Mouse (Mus musculus) liver, embryonic 14.5 days (tissue): ENCODE measurements around the gene Samhd1. TPM values are rescaled to one million over a fixed set of nuclear protein-coding genes. Genes with fewer than 3 reads are reported as not detected.

ENCODE experiments used
- ATAC-seq: fragments of 200-750 bp; cut with Nextera tagmentation; 2 replicates; pipeline ENCODE4 v1.8.0; 2017; ENCODE audit warnings: moderate number of reproducible peaks, mild to moderate bottlenecking, moderate library complexity; ENCODE audit not compliant: insufficient read depth
- DNase-seq, 3 experiments: peaks; one replicate each; pipeline ENCODE4 v3.0.0-alpha.2; 2012 to 2013; ENCODE audit warnings: low read depth in 3 of 3, low spot score in 3 of 3
- H3K27ac ChIP-seq: fragments of 300-500 bp; sonication (generic); 2 replicates; pipeline ENCODE4 v1.5.1; 2014; ENCODE audit warnings: moderate library complexity, mild to moderate bottlenecking, control low read depth, inconsistent platforms
- H3K27me3 ChIP-seq: fragments of 300-500 bp; sonication (generic); 2 replicates; pipeline ENCODE4 v1.6.1; 2014; ENCODE audit warnings: mild to moderate bottlenecking, low read length, moderate library complexity; ENCODE audit not compliant: control insufficient read depth, insufficient read depth
- H3K36me3 ChIP-seq: fragments of 300-500 bp; sonication (generic); replicated peaks from 2 replicates; pipeline ENCODE4 v1.6.1; 2014; ENCODE audit warnings: low read depth; ENCODE audit not compliant: control insufficient read depth, insufficient read depth
- H3K4me1 ChIP-seq, 2 experiments: fragments of 200-500 bp in 1 of 2; fragments of 300-500 bp in 1 of 2; sonication (generic) in 1 of 2; replicated peaks; 2 replicates each; pipeline ENCODE4 v1.6.1; 2012 to 2014; ENCODE audit warnings: antibody characterized with exemption in 1 of 2, inconsistent platforms in 1 of 2, low read length in 1 of 2; ENCODE audit not compliant: control insufficient read depth in 2 of 2, insufficient read depth in 2 of 2
- H3K4me2 ChIP-seq: fragments of 300-500 bp; sonication (generic); 2 replicates; pipeline ENCODE4 v1.6.1; 2014; ENCODE audit warnings: low read depth, mild to moderate bottlenecking, control low read depth, moderate library complexity
- H3K4me3 ChIP-seq, 2 experiments: fragments of 200-500 bp in 1 of 2; fragments of 300-500 bp in 1 of 2; sonication (generic) in 1 of 2; 2 replicates each; pipeline ENCODE4 v1.5.1; 2012 to 2014; ENCODE audit warnings: low read depth in 2 of 2, low read length in 2 of 2, mild to moderate bottlenecking in 2 of 2, control low read depth in 1 of 2, inconsistent platforms in 1 of 2, moderate library complexity in 1 of 2; ENCODE audit not compliant: insufficient read depth in 1 of 2
- H3K9ac ChIP-seq: fragments of 300-500 bp; sonication (generic); replicated peaks from 2 replicates; pipeline ENCODE4 v1.6.1; 2014; ENCODE audit warnings: mild to moderate bottlenecking, control low read depth, moderate library complexity
- H3K9me3 ChIP-seq: fragments of 300-500 bp; sonication (generic); 2 replicates; pipeline ENCODE4 v1.6.1; 2016; ENCODE audit warnings: low read length, mixed read lengths; ENCODE audit not compliant: control insufficient read depth
- CTCF ChIP-seq: IDR thresholded peaks from 2 replicates; pipeline ENCODE4 v1.5.1; 2016; ENCODE audit warnings: antibody characterized with exemption, low read depth, control low read depth
- EP300 ChIP-seq: IDR thresholded peaks from 2 replicates; pipeline ENCODE4 v1.6.1; 2016; ENCODE audit warnings: antibody characterized with exemption, low read depth
- WGBS: fragments of 180-500 bp; shearing (Covaris S2); extraction: QIAGEN DNeasy Blood & Tissue Kit; methylation state at CpG from one replicate; pipeline ENCODE4 v1.1.7; 2014; ENCODE audit not compliant: insufficient replicate concordance; 5-methylcytosine and 5-hydroxymethylcytosine counted together
- polyA plus RNA-seq, 2 experiments: library from polyadenylated mRNA; depleted of rRNA in 1 of 2; stranded (reverse) in 1 of 2; unstranded in 1 of 2; fragments of >200 nt; fragmentation: Nextera tagmentation in 1 of 2; extraction: Ambion mirVana in 1 of 2; gene quantifications; 2 replicates each; pipeline versions ENCODE4 v1.2.1 to v1.2.3; 2012 to 2014

Gene Samhd1
- polyA plus RNA-seq, 2 experiments: 11.9 to 18.0 TPM

GRCm38 (mm10) chr2:157133769-157134478 lies 1.1 kb downstream of the Samhd1 start:
- Histone ChIP-seq H3K27ac (peak overlapping the region; percentile 78), H3K4me3 (peak overlapping the region; percentile 75 to 89), H3K4me2 (peak overlapping the region; percentile 94), H3K9ac (peak overlapping the region; percentile 91), H3K9me3 (no peaks in the 10 kb centered on the region), H3K27me3 (no peaks in the 10 kb centered on the region), H3K36me3 (no peaks in the 10 kb centered on the region), H3K4me1 (peaks cover 10 to 36% of the 10 kb centered on the region in 2 experiments)
- no peak for TF ChIP-seq EP300
- TF ChIP-seq CTCF: no peak
- WGBS: 7% methylated on average over 11 of the region's 11 CpGs
- ATAC-seq: no peak
- peak in 1 of 3 experiments; percentile 27 for DNase-seq

GRCm38 (mm10) chr2:157132686-157133540 lies 2.2 kb downstream of the Samhd1 start:
- ATAC-seq: no peak
- 60% methylated on average over 3 of the region's 3 CpGs for WGBS
- Histone ChIP-seq H3K36me3 (no peaks in the 10 kb centered on the region), H3K4me2 (peak overlapping the region; percentile 94), H3K27ac (no peak overlapping the region), H3K4me1 (peaks cover 10 to 36% of the 10 kb centered on the region in 2 experiments), H3K27me3 (no peaks in the 10 kb centered on the region), H3K9me3 (no peaks in the 10 kb centered on the region), H3K4me3 (peak overlapping the region in 1 of 2 experiments; percentile 34; a peak in 2 of 4 replicates), H3K9ac (no peak overlapping the region)
- TF ChIP-seq EP300: no peak
- TF ChIP-seq CTCF: no peak
- no peak for DNase-seq

- ATAC-seq (no peak), DNase-seq (no peak)
- Histone ChIP-seq H3K4me2 (peak overlapping the region; percentile 70), H3K9me3 (no peaks in the 10 kb centered on the region), H3K4me1 (peaks cover 10 to 36% of the 10 kb centered on the region in 2 experiments), H3K4me3 (no peak overlapping the region), H3K36me3 (no peaks in the 10 kb centered on the region), H3K27ac (no peak overlapping the region; the same call in 1 of the 2 replicates), H3K27me3 (no peaks in the 10 kb centered on the region), H3K9ac (no peak overlapping the region)
- 71% methylated on average over 1 of the region's 1 CpGs for WGBS
- TF ChIP-seq CTCF (no peak), EP300 (no peak)
Measured at GRCm38 (mm10) chr2:157132086-157132485, 3.0 kb downstream of the Samhd1 start.

- Histone ChIP-seq H3K36me3 (no peaks in the 10 kb centered on the region), H3K4me1 (peaks cover 10 to 29% of the 10 kb centered on the region in 2 experiments), H3K9ac (peak overlapping the region; percentile 52), H3K9me3 (no peaks in the 10 kb centered on the region), H3K27ac (peak overlapping the region; percentile 38), H3K4me2 (peak overlapping the region; percentile 70), H3K4me3 (peak overlapping the region; percentile 52 to 61), H3K27me3 (no peaks in the 10 kb centered on the region)
- TF ChIP-seq CTCF (no peak), EP300 (no peak)
- DNase-seq: peak in 1 of 3 experiments; percentile 28
- WGBS: 38% methylated on average over 8 of the region's 8 CpGs
- ATAC-seq: no peak
Measured at GRCm38 (mm10) chr2:157130813-157131514, 4.1 kb downstream of the Samhd1 start.
